Mouse (Mus musculus): Measurements from ENCODE around the gene Pak2. TPM values are rescaled to one million over a fixed set of nuclear protein-coding genes. Genes with fewer than 3 reads are reported as not detected.

The Pak2 gene
- polyA plus RNA-seq, 1 experiment from 2014 or later = 30.6 TPM

- no peak overlapping the region for H3K27ac ChIP-seq
- no peak overlapping the region for H3K4me2 ChIP-seq (replicated peaks)
- H3K9me3 ChIP-seq (ENCODE audit: control insufficient read depth, low read length) = no peaks in the 10 kb centered on the region
- DNase-seq (ENCODE audit: low spot score) = no peak
- no peak for ATAC-seq (ENCODE audit: low FRiP score)
- no peak overlapping the region for H3K4me3 ChIP-seq (replicated peaks; ENCODE audit: low read length)
- 0 out of 2 replicates have a peak, but pooled peaks cover under 1% of the 10 kb centered on the region for H3K36me3 ChIP-seq (replicated peaks; ENCODE audit: control insufficient read depth, insufficient read depth)
- no peaks in the 10 kb centered on the region for H3K4me1 ChIP-seq (replicated peaks; ENCODE audit: control insufficient read depth, insufficient read depth, low read length)
- WGBS = 81% methylated on average over 4 of the region's 4 CpGs
- H3K9ac ChIP-seq = no peak overlapping the region
- H3K27me3 ChIP-seq (ENCODE audit: control insufficient read depth, insufficient read depth, low read length) = no peaks in the 10 kb centered on the region
These were observed 68.8 kb downstream of the Pak2 start for GRCm38 (mm10) chr16:32010330-32010729.

DNA sequence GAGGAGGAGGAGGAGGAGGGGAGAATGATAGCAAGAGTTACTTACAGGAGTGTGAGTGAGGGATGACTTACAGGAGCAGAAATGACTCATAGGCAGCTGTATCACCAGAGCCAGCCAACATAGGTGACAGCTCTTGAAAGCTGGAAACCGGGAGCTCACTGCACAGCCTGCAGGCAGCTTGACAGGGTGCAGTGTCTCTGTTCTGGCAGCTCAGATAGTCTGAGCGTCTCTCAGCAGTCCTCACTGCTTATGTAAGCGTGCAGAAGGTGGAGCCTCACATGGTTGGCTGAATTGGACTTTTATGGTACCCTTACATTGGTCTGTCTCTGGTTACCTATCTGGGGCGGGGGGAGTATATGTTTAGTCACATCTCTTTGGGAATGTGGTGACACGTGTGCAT is 69.2 kb downstream of the Pak2 start:
- Histone ChIP-seq H3K27me3 (ENCODE audit: control insufficient read depth, insufficient read depth, low read length) (no peaks in the 10 kb centered on the region), H3K4me3 (replicated peaks; ENCODE audit: low read length) (no peak overlapping the region), H3K27ac (no peak overlapping the region), H3K4me2 (replicated peaks) (no peak overlapping the region), H3K9ac (no peak overlapping the region), H3K4me1 (replicated peaks; ENCODE audit: control insufficient read depth, insufficient read depth, low read length) (no peaks in the 10 kb centered on the region), H3K9me3 (ENCODE audit: control insufficient read depth, low read length) (no peaks in the 10 kb centered on the region), H3K36me3 (replicated peaks; ENCODE audit: control insufficient read depth, insufficient read depth) (no peaks in the 10 kb centered on the region)
- 40% methylated on average over 5 of the region's 5 CpGs for WGBS
- DNase-seq (ENCODE audit: low spot score) (no peak), ATAC-seq (ENCODE audit: low FRiP score) (no peak)

- no peak for ATAC-seq (ENCODE audit: low FRiP score)
- no peak overlapping the region for H3K9ac ChIP-seq
- no peaks in the 10 kb centered on the region for H3K36me3 ChIP-seq (replicated peaks; ENCODE audit: control insufficient read depth, insufficient read depth)
- peaks cover 2% of the 10 kb centered on the region; the same call in 1 of the 2 replicates for H3K4me1 ChIP-seq (replicated peaks; ENCODE audit: control insufficient read depth, insufficient read depth, low read length)
- DNase-seq (ENCODE audit: low spot score) = no peak
- no peaks in the 10 kb centered on the region for H3K9me3 ChIP-seq (ENCODE audit: control insufficient read depth, low read length)
- H3K4me2 ChIP-seq (replicated peaks) = no peak overlapping the region
- H3K4me3 ChIP-seq (replicated peaks; ENCODE audit: low read length) = no peak overlapping the region
- no peak overlapping the region for H3K27ac ChIP-seq
- H3K27me3 ChIP-seq (ENCODE audit: control insufficient read depth, insufficient read depth, low read length) = no peaks in the 10 kb centered on the region
- WGBS = 74% methylated on average over 10 of the region's 10 CpGs
These were observed 70.4 kb downstream of the Pak2 start for GRCm38 (mm10) chr16:32008529-32009293.

- Histone ChIP-seq H3K9ac (no peak overlapping the region), H3K9me3 (ENCODE audit: control insufficient read depth, low read length) (no peaks in the 10 kb centered on the region), H3K27ac (no peak overlapping the region), H3K4me3 (replicated peaks; ENCODE audit: low read length) (no peak overlapping the region), H3K4me2 (replicated peaks) (no peak overlapping the region), H3K36me3 (replicated peaks; ENCODE audit: control insufficient read depth, insufficient read depth) (no peaks in the 10 kb centered on the region), H3K4me1 (replicated peaks; ENCODE audit: control insufficient read depth, insufficient read depth, low read length) (peaks cover 15% of the 10 kb centered on the region), H3K27me3 (ENCODE audit: control insufficient read depth, insufficient read depth, low read length) (no peaks in the 10 kb centered on the region)
- no peak for ATAC-seq (ENCODE audit: low FRiP score)
- no peak for DNase-seq (ENCODE audit: low spot score)
- 98% methylated on average over 3 of the region's 3 CpGs for WGBS
These were observed 74.4 kb downstream of the Pak2 start for GRCm38 (mm10) chr16:32004731-32005130.

GRCm38 (mm10) chr16:32002509-32003477 is 76.3 kb downstream of the Pak2 start, which contains the start of gene Senp5:
Gene Senp5 (minus strand): TSS chr16:32003287.
- H3K4me2 ChIP-seq (replicated peaks) = peak within 1 kb of the TSS; percentile 85
- peak within 1 kb of the TSS; percentile 74 for H3K9ac ChIP-seq
- DNase-seq (ENCODE audit: low spot score) (peak; percentile 89), ATAC-seq (ENCODE audit: low FRiP score) (peak; percentile 93)
- H3K27me3 ChIP-seq (ENCODE audit: control insufficient read depth, insufficient read depth, low read length) = no peaks in the 10 kb centered on the region
- peak within 1 kb of the TSS; percentile 67 for H3K4me3 ChIP-seq (replicated peaks; ENCODE audit: low read length)
- H3K4me1 ChIP-seq (replicated peaks; ENCODE audit: control insufficient read depth, insufficient read depth, low read length) = peaks cover 15% of the 10 kb centered on the region
- peak within 1 kb of the TSS; percentile 81 for H3K27ac ChIP-seq
- 1% methylated on average over 65 of the region's 66 CpGs for WGBS
- H3K9me3 ChIP-seq (ENCODE audit: control insufficient read depth, low read length) = no peaks in the 10 kb centered on the region
- H3K36me3 ChIP-seq (replicated peaks; ENCODE audit: control insufficient read depth, insufficient read depth) = peaks cover 5% of the 10 kb centered on the region; the same call in 1 of the 2 replicates

GRCm38 (mm10) chr16:31996371-31996770 is 82.8 kb downstream of the Pak2 start:
- no peak overlapping the region for H3K9ac ChIP-seq
- H3K36me3 ChIP-seq (replicated peaks; ENCODE audit: control insufficient read depth, insufficient read depth) = peaks cover 12% of the 10 kb centered on the region
- H3K27ac ChIP-seq = no peak overlapping the region
- H3K9me3 ChIP-seq (ENCODE audit: control insufficient read depth, low read length) = no peaks in the 10 kb centered on the region
- ATAC-seq (ENCODE audit: low FRiP score) (no peak), DNase-seq (ENCODE audit: low spot score) (no peak)
- WGBS = 82% methylated on average over 5 of the region's 5 CpGs
- no peaks in the 10 kb centered on the region for H3K27me3 ChIP-seq (ENCODE audit: control insufficient read depth, insufficient read depth, low read length)
- no peak overlapping the region for H3K4me2 ChIP-seq (replicated peaks)
- H3K4me1 ChIP-seq (replicated peaks; ENCODE audit: control insufficient read depth, insufficient read depth, low read length) = no peaks in the 10 kb centered on the region
- no peak overlapping the region for H3K4me3 ChIP-seq (replicated peaks; ENCODE audit: low read length)

DNA sequence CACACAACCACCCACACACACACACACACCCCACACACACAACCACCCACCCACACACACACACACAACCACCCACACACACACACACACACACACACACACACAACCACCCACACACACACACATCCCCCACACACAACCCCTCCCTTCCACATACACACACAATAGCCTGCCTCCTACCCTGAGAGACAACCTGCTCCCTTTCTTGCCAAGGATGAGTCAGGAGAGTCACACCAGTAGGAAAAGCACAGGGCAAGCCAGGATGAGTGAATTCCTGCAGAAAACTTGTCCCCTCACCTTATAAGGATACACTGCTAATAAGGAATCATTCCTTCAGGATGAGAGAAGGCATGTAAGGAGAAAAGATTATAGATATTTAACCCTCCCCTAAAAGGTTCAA is 85.2 kb downstream of the Pak2 start:
- no peak overlapping the region for H3K4me3 ChIP-seq (replicated peaks; ENCODE audit: low read length)
- H3K27ac ChIP-seq = no peak overlapping the region
- no peaks in the 10 kb centered on the region for H3K27me3 ChIP-seq (ENCODE audit: control insufficient read depth, insufficient read depth, low read length)
- H3K4me1 ChIP-seq (replicated peaks; ENCODE audit: control insufficient read depth, insufficient read depth, low read length) = no peaks in the 10 kb centered on the region
- H3K36me3 ChIP-seq (replicated peaks; ENCODE audit: control insufficient read depth, insufficient read depth) = peaks cover 25% of the 10 kb centered on the region
- H3K9ac ChIP-seq = no peak overlapping the region
- DNase-seq (ENCODE audit: low spot score) (no peak), ATAC-seq (ENCODE audit: low FRiP score) (no peak)
- no peak overlapping the region for H3K4me2 ChIP-seq (replicated peaks)
- H3K9me3 ChIP-seq (ENCODE audit: control insufficient read depth, low read length) = no peaks in the 10 kb centered on the region

- Histone ChIP-seq H3K9me3 (ENCODE audit: control insufficient read depth, low read length) (no peaks in the 10 kb centered on the region), H3K27me3 (ENCODE audit: control insufficient read depth, insufficient read depth, low read length) (no peaks in the 10 kb centered on the region), H3K4me1 (replicated peaks; ENCODE audit: control insufficient read depth, insufficient read depth, low read length) (no peaks in the 10 kb centered on the region), H3K4me3 (replicated peaks; ENCODE audit: low read length) (no peak overlapping the region), H3K36me3 (replicated peaks; ENCODE audit: control insufficient read depth, insufficient read depth) (peaks cover 27% of the 10 kb centered on the region), H3K9ac (no peak overlapping the region), H3K27ac (no peak overlapping the region), H3K4me2 (replicated peaks) (no peak overlapping the region)
- WGBS = 97% methylated on average over 4 of the region's 4 CpGs
- DNase-seq (ENCODE audit: low spot score) = no peak
- ATAC-seq (ENCODE audit: low FRiP score) = no peak
These were observed 85.9 kb downstream of the Pak2 start for GRCm38 (mm10) chr16:31993195-31993594.

DNA sequence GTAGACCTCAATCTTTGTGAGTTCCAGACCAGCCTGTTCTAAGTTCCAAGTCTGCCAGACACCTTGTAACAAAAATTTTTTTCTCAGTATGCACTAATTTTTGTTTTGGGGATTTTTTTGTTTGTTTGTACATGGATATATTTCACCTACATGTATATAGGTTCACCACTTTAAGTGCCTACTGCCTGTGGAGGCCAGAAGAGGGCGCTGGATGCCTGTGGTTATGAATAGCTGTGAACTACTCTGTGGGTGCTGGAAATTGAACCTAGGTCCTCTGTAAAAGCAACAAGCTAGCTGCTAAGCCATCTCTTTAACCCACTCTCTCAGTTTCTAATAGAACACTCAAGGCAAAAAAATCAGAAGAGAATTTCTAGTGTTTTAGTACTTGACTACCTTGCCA is 87.1 kb downstream of the Pak2 start:
- Histone ChIP-seq H3K9ac (no peak overlapping the region), H3K27me3 (ENCODE audit: control insufficient read depth, insufficient read depth, low read length) (no peaks in the 10 kb centered on the region), H3K9me3 (ENCODE audit: control insufficient read depth, low read length) (no peaks in the 10 kb centered on the region), H3K4me2 (replicated peaks) (no peak overlapping the region), H3K4me3 (replicated peaks; ENCODE audit: low read length) (no peak overlapping the region), H3K4me1 (replicated peaks; ENCODE audit: control insufficient read depth, insufficient read depth, low read length) (no peaks in the 10 kb centered on the region), H3K36me3 (replicated peaks; ENCODE audit: control insufficient read depth, insufficient read depth) (peaks cover 35% of the 10 kb centered on the region), H3K27ac (no peak overlapping the region)
- DNase-seq (ENCODE audit: low spot score) = no peak
- ATAC-seq (ENCODE audit: low FRiP score) = no peak
- WGBS = 55% methylated on average over 1 of the region's 1 CpGs

All from hindbrain, embryonic 14.5 days (tissue).